Comparison of ENCODE assay signal across 9 mouse cellular contexts in genomic region chr11:55046600-55046999, GRCm38 (mm10). TPM values are rescaled to one million over a fixed set of nuclear protein-coding genes. Genes with fewer than 3 reads are reported as not detected.
A peak's percentile ranks its signal among the peaks of the same experiment; 100 is the strongest.
DNase-seq lines count a peak whose midpoint lies in the region; ATAC-seq and TF ChIP-seq lines count a peak whose summit lies in the region.
"Had no signal": no experiment of that assay in that cellular context is flagged by ENCODE, and none has a peak within 500 bp of the region (broad histone marks: within the 10 kb centered on the region; RNA-seq: fewer than 3 reads in every experiment).

No protein-coding gene starts in this region.

- no peaks in the 10 kb centered on the region for H3K9me3 ChIP-seq in MEL (replicated peaks; ENCODE audit: insufficient read depth, low read length)
- H3K9me3 ChIP-seq in forebrain, embryonic 14.5 days (replicated peaks; ENCODE audit: control insufficient read depth, low read length) = no peaks in the 10 kb centered on the region
- H3K9me3 ChIP-seq: heart, embryonic 15.5 days had no signal

- no peak overlapping the region for H3K27ac ChIP-seq in MEL (ENCODE audit: control insufficient read depth, low read depth, low read length)
- no peak overlapping the region for H3K27ac ChIP-seq in gastrocnemius, adult 2 months
- H3K27ac ChIP-seq in forebrain, embryonic 14.5 days (ENCODE audit: low read depth, low read length) = no peak overlapping the region
- H3K27ac ChIP-seq: heart, embryonic 15.5 days had no signal

- peaks cover 5 to 6% of the 10 kb centered on the region in 2 experiments for H3K27me3 ChIP-seq in MEL (ENCODE audit: control insufficient read depth in 1 of 2, insufficient read depth in 2 of 2, low read length in 2 of 2)
- H3K27me3 ChIP-seq in forebrain, embryonic 14.5 days (replicated peaks; ENCODE audit: control insufficient read depth, insufficient read depth, low read length) = no peaks in the 10 kb centered on the region
- H3K27me3 ChIP-seq: heart, embryonic 15.5 days had no signal

- no peak for TF ChIP-seq POLR2A in MEL (IDR thresholded peaks at IDR 0.05; ENCODE audit: control insufficient read depth in 1 of 2, insufficient read depth in 1 of 2, low read depth in 1 of 2, low read length in 2 of 2, poor library complexity in 1 of 2)

- H3K36me3 ChIP-seq in MEL (ENCODE audit: control insufficient read depth in 1 of 2, insufficient read depth in 2 of 2, low read length in 2 of 2) = no peaks in the 10 kb centered on the region
- no peaks in the 10 kb centered on the region for H3K36me3 ChIP-seq in forebrain, embryonic 14.5 days (ENCODE audit: control insufficient read depth, insufficient read depth, low read length)

- peak; percentile 24 for TF ChIP-seq RAD21 in MEL (IDR thresholded peaks at IDR 0.05; ENCODE audit: low read depth, low read length)

- H3K4me3 ChIP-seq in MEL (ENCODE audit: control insufficient read depth in 1 of 2, insufficient read depth in 1 of 2, low read depth in 2 of 2, low read length in 2 of 2) = no peak overlapping the region
- no peak overlapping the region for H3K4me3 ChIP-seq in gastrocnemius, adult 2 months
- no peak overlapping the region for H3K4me3 ChIP-seq in forebrain, embryonic 14.5 days (ENCODE audit: low read depth, low read length)
- H3K4me3 ChIP-seq: heart, embryonic 15.5 days had no signal

- DNase-seq in left cerebral cortex, adult 18-20 months (ENCODE audit: low spot score in 2 of 2) = peak; percentile 23 to 31
- no peak for DNase-seq in left cerebral cortex, postnatal 4 days
- DNase-seq in MEL (ENCODE audit: low read depth, low spot score) = peak; percentile 30
- peak; percentile 82 for DNase-seq in gastrocnemius, adult 2 months
- peak; percentile 72 for DNase-seq in lung, postnatal 10 days
- peak; percentile 80 for DNase-seq in thymus, postnatal 14 days
- no peak for DNase-seq in forebrain, embryonic 14.5 days (ENCODE audit: low spot score)

- ATAC-seq in forebrain, embryonic 14.5 days = no peak
- ATAC-seq in erythroid progenitor cell, adult 5-6 weeks (replicated peaks; ENCODE audit: low FRiP score, poor library complexity, severe bottlenecking) = no peak

- intact Hi-C loops in left cerebral cortex, postnatal 4 days (cut with DNase I) = no loop called here
- intact Hi-C loops in gastrocnemius, adult 2 months (cut with DNase I) = loop anchor here (1.0 kb wide), 1 partner anchor 41 kb away; no protein-coding TSS in a partner anchor

- no peak overlapping the region for H3K9ac ChIP-seq in MEL (ENCODE audit: control insufficient read depth, low read depth, low read length, poor library complexity, severe bottlenecking)
- no peak overlapping the region for H3K9ac ChIP-seq in forebrain, embryonic 14.5 days (ENCODE audit: low read length)
- H3K9ac ChIP-seq: heart, embryonic 15.5 days had no signal

- 61% methylated on average over 5 of the region's 5 CpGs for WGBS in forebrain, embryonic 14.5 days

- H3K4me2 ChIP-seq in forebrain, embryonic 14.5 days (ENCODE audit: low read length) = no peak overlapping the region
- H3K4me2 ChIP-seq: heart, embryonic 15.5 days had no signal

- no peaks in the 10 kb centered on the region for H3K4me1 ChIP-seq in MEL (ENCODE audit: control insufficient read depth in 1 of 2, insufficient read depth in 2 of 2, low read length in 2 of 2)
- H3K4me1 ChIP-seq in forebrain, embryonic 14.5 days (ENCODE audit: control insufficient read depth, insufficient read depth, low read length) = no peaks in the 10 kb centered on the region

- H3K79me2 ChIP-seq in MEL (ENCODE audit: control insufficient read depth, insufficient read depth, low read length, poor library complexity) = no peaks in the 10 kb centered on the region

- peak; percentile 4 to 67 (median 61); a peak in 5 of 6 replicates for TF ChIP-seq CTCF in MEL (IDR thresholded peaks at IDR 0.05 in 2 of 3, conservative IDR thresholded peaks at IDR 0.05 in 1 of 3; ENCODE audit: control insufficient read depth in 1 of 3, insufficient read depth in 1 of 3, low read depth in 2 of 3, low read length in 3 of 3, poor library complexity in 1 of 3, severe bottlenecking in 1 of 3)
- TF ChIP-seq CTCF in gastrocnemius, adult 2 months (IDR thresholded peaks at IDR 0.05) = peak; percentile 82

- TF ChIP-seq EP300 in MEL (IDR thresholded peaks at IDR 0.05; ENCODE audit: low read depth in 1 of 2, low read length in 2 of 2) = no peak

TF ChIP-seq in MEL, 35 proteins besides CTCF, POLR2A, EP300 and RAD21:
- TF ChIP-seq SMC3 (IDR thresholded peaks at IDR 0.05; ENCODE audit: low read depth, low read length) (peak; percentile 78), MYC (IDR thresholded peaks at IDR 0.05; ENCODE audit: low read depth, low read length) (no peak), MAZ (IDR thresholded peaks at IDR 0.05; ENCODE audit: low read depth, low read length) (peak; percentile 65; the same call in 1 of the 2 replicates)

RNA-seq across cellular contexts. Expression of gene Anxa6, which starts 13.4 kb away (rescaled TPM):
- total RNA-seq in left cerebral cortex, adult 18-20 months (2021) = 10 to 100 TPM; 86.6 to 97.2 TPM
- total RNA-seq in left cerebral cortex, postnatal 4 days (2021) = 10 to 100 TPM; 70.0 to 70.2 TPM
- 47.0 and 49.0 TPM in 2 replicates for total RNA-seq in MEL (2012; rRNA removed)
- polyA plus RNA-seq in MEL (2012; ENCODE audit: insufficient read depth in 1 of 2, insufficient read length in 2 of 2, low read depth in 1 of 2, low replicate concordance in 2 of 2, missing spikeins in 1 of 2) = 10 to 100 TPM in 1 of 2 experiments, not detected in 1; 49.4 TPM
- total RNA-seq in gastrocnemius, adult 2 months (2021) = 100 to 1,000 TPM; 166 to 187 TPM
- 41.6 and 48.5 TPM in 2 replicates for polyA plus RNA-seq in forebrain, embryonic 14.5 days (2014; fragmentation: Nextera tagmentation; extraction: Ambion mirVana)
- 12.3 and 15.1 TPM in 2 replicates for total RNA-seq in erythroid progenitor cell, adult 5-6 weeks (2015; ENCODE audit: low replicate concordance)
- total RNA-seq in erythroid progenitor cell, adult 5-6 weeks (2017; ENCODE audit: low replicate concordance) = 14.6 and 16.3 TPM in 2 replicates

RNA-seq across cellular contexts. Expression of gene Ccdc69, which starts 31.3 kb away (rescaled TPM):
- total RNA-seq in left cerebral cortex, adult 18-20 months (2021) = under 1 TPM; 0.47 to 0.77 TPM
- not detected for total RNA-seq in left cerebral cortex, postnatal 4 days (2021)
- total RNA-seq in MEL (2012; rRNA removed) = 0.31 and 0.72 TPM in 2 replicates
- under 1 TPM in 1 of 2 experiments, not detected in 1; 0.42 TPM for polyA plus RNA-seq in MEL (2012; ENCODE audit: insufficient read depth in 1 of 2, insufficient read length in 2 of 2, low read depth in 1 of 2, low replicate concordance in 2 of 2, missing spikeins in 1 of 2)
- 1 to 10 TPM; 3.6 to 3.9 TPM for total RNA-seq in gastrocnemius, adult 2 months (2021)
- polyA plus RNA-seq in forebrain, embryonic 14.5 days (2014; fragmentation: Nextera tagmentation; extraction: Ambion mirVana) = 0.20 and 0.56 TPM in 2 replicates
- total RNA-seq in erythroid progenitor cell, adult 5-6 weeks (2015; ENCODE audit: low replicate concordance) = 7.1 and 7.2 TPM in 2 replicates
- total RNA-seq in erythroid progenitor cell, adult 5-6 weeks (2017; ENCODE audit: low replicate concordance) = 1.5 and 2.1 TPM in 2 replicates

RNA-seq across cellular contexts. Expression of gene Gm2a, which starts 51.3 kb away (rescaled TPM):
- total RNA-seq in left cerebral cortex, adult 18-20 months (2021) = 10 to 100 TPM; 29.1 to 30.7 TPM
- 10 to 100 TPM; 31.0 to 32.2 TPM for total RNA-seq in left cerebral cortex, postnatal 4 days (2021)
- 0.19 and 0.42 TPM in 2 replicates for total RNA-seq in MEL (2012; rRNA removed)
- under 1 TPM in 1 of 2 experiments, not detected in 1; 0.52 TPM for polyA plus RNA-seq in MEL (2012; ENCODE audit: insufficient read depth in 1 of 2, insufficient read length in 2 of 2, low read depth in 1 of 2, low replicate concordance in 2 of 2, missing spikeins in 1 of 2)
- total RNA-seq in gastrocnemius, adult 2 months (2021) = 1 to 10 TPM; 6.5 to 6.7 TPM
- polyA plus RNA-seq in forebrain, embryonic 14.5 days (2014; fragmentation: Nextera tagmentation; extraction: Ambion mirVana) = 22.5 and 22.8 TPM in 2 replicates
- 26.4 and 26.7 TPM in 2 replicates for total RNA-seq in erythroid progenitor cell, adult 5-6 weeks (2015; ENCODE audit: low replicate concordance)
- 10.9 and 13.8 TPM in 2 replicates for total RNA-seq in erythroid progenitor cell, adult 5-6 weeks (2017; ENCODE audit: low replicate concordance)

Comparison
In these comparisons a context has a peak if more than half of its experiments do, and no peak if none do; other contexts are left out.
1. DNase-seq: peak in left cerebral cortex, adult 18-20 months (2 of 2), MEL (single experiment), gastrocnemius, adult 2 months (single experiment), lung, postnatal 10 days (single experiment) and thymus, postnatal 14 days (single experiment); none in left cerebral cortex, postnatal 4 days (single experiment) and forebrain, embryonic 14.5 days (single experiment).